Mouse (Mus musculus): ENCODE data around the gene Scyl1.

GRCm38 (mm10) chr19:5763163-5763562, 8.1 kb downstream of the Scyl1 start:
- no peak for TF ChIP-seq USF1 (IDR thresholded peaks at IDR 0.05; ENCODE audit: low read depth, low read length)
- TF ChIP-seq UBTF (IDR thresholded peaks at IDR 0.05; ENCODE audit: borderline replicate concordance, insufficient read depth, low read depth, low read length): no peak
- TF ChIP-seq E2F4 (IDR thresholded peaks at IDR 0.05; ENCODE audit: borderline replicate concordance, low read depth, low read length): no peak
- no peak for TF ChIP-seq CTCF (IDR thresholded peaks at IDR 0.05 in 2 of 3, conservative IDR thresholded peaks at IDR 0.05 in 1 of 3; ENCODE audit: control insufficient read depth in 1 of 3, insufficient read depth in 1 of 3, low read depth in 2 of 3, low read length in 3 of 3, poor library complexity in 1 of 3, severe bottlenecking in 1 of 3)
- no peak for TF ChIP-seq MYC (IDR thresholded peaks at IDR 0.05; ENCODE audit: low read depth, low read length)
- no peak for TF ChIP-seq MXI1 (IDR thresholded peaks at IDR 0.05; ENCODE audit: low read depth, low read length)
- no peak for TF ChIP-seq ELF1 (IDR thresholded peaks at IDR 0.05; ENCODE audit: low read depth, low read length)
